Mouse (Mus musculus) neural tube, embryonic 13.5 days (tissue): ENCODE results near the gene Ank. TPM values are rescaled to one million over a fixed set of nuclear protein-coding genes. Genes with fewer than 3 reads are reported as not detected.

ENCODE experiments used
- ATAC-seq: fragments of 200-750 bp; cut with Nextera tagmentation; 2 replicates; pipeline ENCODE4 v1.8.0; 2017; ENCODE audit warnings: low read depth, mild to moderate bottlenecking, moderate TSS enrichment, moderate library complexity
- H3K27ac ChIP-seq: fragments of 300-500 bp; sonication (generic); replicated peaks from 2 replicates; pipeline ENCODE4 v1.5.1; 2015; ENCODE audit warnings: moderate library complexity, mild to moderate bottlenecking, inconsistent platforms
- H3K27me3 ChIP-seq: fragments of 300-500 bp; sonication (generic); 2 replicates; pipeline ENCODE4 v1.6.1; 2015; ENCODE audit warnings: mild to moderate bottlenecking, inconsistent platforms
- H3K36me3 ChIP-seq: fragments of 300-500 bp; sonication (generic); 2 replicates; pipeline ENCODE4 v1.6.1; 2015; ENCODE audit warnings: mild to moderate bottlenecking, inconsistent platforms
- H3K4me1 ChIP-seq: fragments of 300-500 bp; sonication (generic); replicated peaks from 2 replicates; pipeline ENCODE4 v1.6.1; 2015; ENCODE audit warnings: inconsistent platforms
- H3K4me2 ChIP-seq: fragments of 300-500 bp; sonication (generic); 2 replicates; pipeline ENCODE4 v1.6.1; 2015; ENCODE audit warnings: inconsistent platforms, mild to moderate bottlenecking, moderate library complexity
- H3K4me3 ChIP-seq: fragments of 300-500 bp; sonication (generic); 2 replicates; pipeline ENCODE4 v1.5.1; 2015; ENCODE audit warnings: mild to moderate bottlenecking, inconsistent platforms
- H3K9ac ChIP-seq: fragments of 300-500 bp; sonication (generic); 2 replicates; pipeline ENCODE4 v1.6.1; 2015; ENCODE audit warnings: moderate library complexity, mild to moderate bottlenecking, inconsistent platforms
- H3K9me3 ChIP-seq: fragments of 300-500 bp; sonication (generic); 2 replicates; pipeline ENCODE4 v1.6.1; 2016; ENCODE audit warnings: inconsistent platforms
- WGBS: fragments of 180-500 bp; shearing (Covaris S2); methylation state at CpG from one replicate; pipeline ENCODE4 v1.1.7; 2015; 5-methylcytosine and 5-hydroxymethylcytosine counted together
- polyA plus RNA-seq: library from polyadenylated mRNA; unstranded; fragments of >200 nt; fragmentation: Nextera tagmentation; extraction: Ambion mirVana; gene quantifications from 2 replicates; pipeline ENCODE4 v1.2.1, GENCODE M21; 2015

The Ank gene
- 14.4 and 15.3 TPM in 2 replicates for polyA plus RNA-seq

DNA sequence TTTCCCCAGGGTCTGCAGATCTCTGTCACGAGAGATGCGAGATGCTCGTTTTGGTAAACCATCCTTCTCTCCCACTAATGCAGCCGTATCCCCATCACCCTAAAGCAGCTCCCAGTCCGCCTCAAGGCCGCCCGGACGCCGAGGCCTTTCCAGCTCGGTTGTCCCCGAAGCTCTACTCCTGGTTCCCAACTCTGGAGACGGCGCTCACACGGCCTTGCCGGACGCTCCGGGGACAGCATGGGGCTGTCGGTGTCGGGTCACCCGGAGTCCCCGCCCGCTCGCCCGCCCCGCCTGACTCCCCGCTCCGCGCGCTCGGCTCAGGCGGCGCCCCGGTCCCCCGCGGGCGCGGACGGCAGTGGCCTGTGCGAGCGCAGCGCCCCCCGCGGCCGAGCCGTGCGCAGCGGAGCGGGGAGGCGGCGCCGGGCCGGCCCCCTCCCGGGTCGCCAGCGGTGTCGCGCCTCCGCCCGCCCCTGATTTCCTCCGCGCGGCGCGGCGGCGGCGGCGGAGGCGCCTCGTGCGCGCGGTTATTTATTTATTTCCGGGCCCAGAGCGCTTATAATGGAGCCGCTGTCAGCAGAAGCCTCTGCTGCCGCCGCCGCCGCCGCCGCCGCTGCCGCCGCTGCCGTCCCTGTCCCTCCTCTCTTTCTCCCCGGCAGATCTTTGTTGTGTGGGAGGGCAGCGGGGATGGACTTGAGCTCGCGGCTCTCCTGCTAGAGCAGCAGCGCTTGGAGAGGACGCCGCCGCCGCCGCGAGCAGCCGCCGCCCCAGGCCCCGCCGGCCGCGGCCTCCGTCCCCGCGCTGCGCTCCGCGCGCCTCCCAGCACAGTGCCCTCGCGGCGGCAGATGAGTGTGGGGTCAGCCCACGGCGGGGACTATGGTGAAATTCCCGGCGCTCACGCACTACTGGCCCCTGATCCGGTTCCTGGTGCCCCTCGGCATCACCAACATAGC is at the start of gene Ank:
Gene Ank, plus strand, starts transcription at position 547 of the 950 bp plus-strand sequence.
- no peaks in the 10 kb centered on the region for H3K36me3 ChIP-seq
- ATAC-seq: peak; percentile 89
- peak within 1 kb of the TSS; percentile 73 for H3K4me2 ChIP-seq
- peaks cover 39% of the 10 kb centered on the region for H3K4me1 ChIP-seq
- peak within 1 kb of the TSS; percentile 96 for H3K9ac ChIP-seq
- under 1% methylated on average over 99 of the region's 120 CpGs for WGBS
- peak within 1 kb of the TSS; percentile 85 for H3K4me3 ChIP-seq
- H3K27me3 ChIP-seq: no peaks in the 10 kb centered on the region
- peak within 1 kb of the TSS; percentile 98 for H3K27ac ChIP-seq
- no peaks in the 10 kb centered on the region for H3K9me3 ChIP-seq

DNA sequence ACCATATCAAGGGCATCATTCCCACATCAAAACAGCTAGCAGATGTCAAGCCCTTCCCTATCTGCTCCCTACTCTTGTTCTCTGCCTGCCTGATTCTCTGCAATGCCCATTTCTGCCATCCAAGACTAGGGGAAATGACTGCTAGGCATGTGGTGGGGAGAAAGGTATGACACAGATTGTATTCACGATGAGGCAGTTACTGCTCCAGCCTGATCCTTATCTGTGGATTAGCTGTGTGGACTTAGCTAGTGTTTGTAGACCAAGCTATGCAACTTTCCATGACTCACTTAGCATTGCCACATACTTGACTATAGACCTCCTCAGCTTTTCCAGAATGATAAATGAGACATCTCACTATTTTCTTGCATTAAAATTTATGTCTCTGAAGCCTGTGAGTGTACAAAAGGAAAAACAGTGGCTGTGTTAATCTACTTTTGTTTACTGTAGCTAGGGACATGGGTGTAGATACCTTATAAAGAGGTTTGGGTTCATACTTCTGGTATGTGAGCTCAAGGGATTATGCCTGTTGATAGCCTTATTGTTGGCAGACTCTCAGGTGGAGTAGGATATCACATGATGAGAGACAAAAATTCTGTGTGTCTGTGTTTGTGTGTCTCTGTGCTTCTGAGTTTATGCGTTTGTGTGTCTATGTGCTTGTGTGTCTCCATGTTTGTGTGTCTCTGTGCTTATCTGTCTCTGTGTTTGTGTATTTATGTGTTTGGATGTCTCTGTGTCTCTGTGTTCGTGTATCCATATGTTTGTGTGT is 47.7 kb upstream of the Ank start:
- Histone ChIP-seq H3K36me3 (no peaks in the 10 kb centered on the region), H3K27me3 (no peaks in the 10 kb centered on the region), H3K4me3 (no peak overlapping the region), H3K9me3 (no peaks in the 10 kb centered on the region), H3K27ac (no peak overlapping the region), H3K4me1 (no peaks in the 10 kb centered on the region), H3K9ac (no peak overlapping the region), H3K4me2 (no peak overlapping the region)
- ATAC-seq: no peak
- WGBS: 85% methylated on average over 3 of the region's 3 CpGs

DNA sequence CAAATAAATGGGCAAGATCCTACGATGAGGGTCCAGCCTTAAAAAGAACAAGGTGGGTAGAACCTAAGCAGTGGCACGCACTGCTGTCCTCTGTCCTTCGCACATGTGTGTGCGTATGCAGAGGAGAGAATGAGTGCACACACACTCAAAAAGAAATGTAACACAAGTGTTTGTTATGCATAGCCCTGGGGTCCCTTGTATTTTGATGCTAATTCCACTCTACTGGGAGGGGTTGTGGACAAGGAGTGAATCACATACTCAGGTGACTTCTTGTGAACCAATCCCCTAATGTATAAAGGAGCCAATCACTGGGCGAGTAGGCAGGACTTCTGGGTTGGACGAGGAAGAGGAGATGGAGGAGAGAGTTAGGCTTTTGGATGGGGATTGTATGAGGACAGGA is 44.9 kb upstream of the Ank start:
- no peak for ATAC-seq
- H3K9ac ChIP-seq: no peak overlapping the region
- H3K27ac ChIP-seq: no peak overlapping the region
- no peak overlapping the region for H3K4me3 ChIP-seq
- no peaks in the 10 kb centered on the region for H3K36me3 ChIP-seq
- no peak overlapping the region for H3K4me2 ChIP-seq
- WGBS: 85% methylated on average over 6 of the region's 6 CpGs
- no peaks in the 10 kb centered on the region for H3K4me1 ChIP-seq
- no peaks in the 10 kb centered on the region for H3K9me3 ChIP-seq
- H3K27me3 ChIP-seq: no peaks in the 10 kb centered on the region

DNA sequence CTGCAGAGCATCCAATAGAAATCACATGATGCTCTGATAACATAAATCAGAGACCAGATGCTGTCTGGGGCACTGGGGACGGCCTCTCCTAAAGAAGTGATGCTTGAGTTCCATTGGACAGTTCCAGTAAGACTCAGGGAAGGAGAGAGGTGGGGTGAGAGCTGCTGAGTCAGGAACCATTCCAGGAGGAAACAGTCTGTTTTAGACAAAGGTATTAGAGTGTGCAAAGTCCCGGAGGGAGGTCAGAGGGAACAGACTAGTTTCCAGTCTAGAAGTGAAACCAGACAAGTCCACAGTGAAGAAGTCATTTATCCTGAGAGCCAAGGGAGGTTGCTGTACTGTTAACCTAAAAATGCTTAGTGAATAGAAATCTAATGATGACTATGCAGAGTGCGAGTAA is 38.9 kb upstream of the Ank start:
- no peaks in the 10 kb centered on the region for H3K36me3 ChIP-seq
- H3K9me3 ChIP-seq: no peaks in the 10 kb centered on the region
- H3K9ac ChIP-seq: no peak overlapping the region
- H3K4me3 ChIP-seq: no peak overlapping the region
- WGBS: 79% methylated on average over 3 of the region's 3 CpGs
- H3K27me3 ChIP-seq: no peaks in the 10 kb centered on the region
- no peak overlapping the region for H3K4me2 ChIP-seq
- H3K27ac ChIP-seq: no peak overlapping the region
- ATAC-seq: no peak
- no peaks in the 10 kb centered on the region for H3K4me1 ChIP-seq

DNA sequence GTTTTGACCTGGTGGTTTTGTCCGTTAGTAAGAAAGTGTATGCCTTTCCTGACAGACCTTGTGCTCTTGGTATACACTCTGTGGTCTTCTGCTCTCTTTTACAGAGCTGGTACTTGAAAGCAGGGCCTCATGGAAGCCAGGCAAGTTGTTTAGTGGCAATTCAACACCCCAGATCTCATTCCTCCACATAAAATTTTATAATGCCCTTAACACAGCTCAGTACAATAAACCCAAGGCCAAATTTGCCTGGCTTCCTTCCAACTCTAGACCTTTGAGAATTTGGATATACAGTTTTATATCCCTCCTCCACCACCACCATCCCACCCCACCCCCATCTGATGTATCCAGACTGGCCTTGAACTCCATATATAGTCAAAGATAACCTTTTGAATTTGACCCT is 36.2 kb upstream of the Ank start:
- no peak for ATAC-seq
- Histone ChIP-seq H3K4me3 (no peak overlapping the region), H3K4me1 (no peaks in the 10 kb centered on the region), H3K36me3 (no peaks in the 10 kb centered on the region), H3K27ac (no peak overlapping the region), H3K9me3 (no peaks in the 10 kb centered on the region), H3K27me3 (no peaks in the 10 kb centered on the region), H3K4me2 (no peak overlapping the region), H3K9ac (no peak overlapping the region)
- WGBS: 90% methylated on average over 1 of the region's 1 CpGs

DNA sequence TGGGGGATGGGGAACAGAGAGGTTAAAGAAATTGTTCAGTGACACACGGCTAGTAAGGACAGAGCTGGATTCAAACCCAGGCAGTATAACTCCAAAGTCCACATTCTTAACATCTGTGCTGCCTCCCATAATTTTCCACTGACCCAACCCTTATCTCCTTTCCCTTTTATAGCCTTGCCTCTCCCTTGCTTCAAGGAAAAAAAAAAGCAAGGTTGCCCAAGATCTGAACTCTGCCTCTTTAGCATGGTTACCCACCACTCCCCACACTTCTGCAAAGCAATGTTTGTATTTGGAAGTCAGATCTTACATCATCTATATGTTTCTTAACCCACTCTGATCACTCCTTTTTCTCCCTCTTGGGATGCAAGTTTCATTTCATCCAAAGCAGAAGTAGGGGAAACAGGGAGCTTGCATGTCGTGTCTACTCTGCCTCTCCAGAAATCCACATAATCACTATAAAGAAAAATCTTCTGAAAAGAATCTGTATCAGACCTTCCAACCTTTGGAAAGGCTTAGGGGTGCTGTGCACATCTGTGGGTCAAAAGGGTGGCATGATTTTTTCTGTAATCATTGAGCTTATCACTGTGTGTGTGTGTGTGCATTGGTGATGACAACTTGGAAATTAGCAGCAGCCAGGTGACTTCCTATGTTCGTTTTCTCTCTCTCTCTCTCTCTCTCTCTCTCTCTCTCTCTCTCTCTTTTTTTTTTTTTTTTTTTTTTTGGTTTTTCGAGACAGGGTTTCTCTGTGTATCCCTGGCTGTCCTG is 33.4 kb upstream of the Ank start:
- no peak for ATAC-seq
- Histone ChIP-seq H3K4me1 (no peaks in the 10 kb centered on the region), H3K9me3 (no peaks in the 10 kb centered on the region), H3K36me3 (no peaks in the 10 kb centered on the region), H3K27ac (no peak overlapping the region), H3K27me3 (no peaks in the 10 kb centered on the region), H3K9ac (no peak overlapping the region), H3K4me3 (no peak overlapping the region), H3K4me2 (no peak overlapping the region)
- WGBS: 79% methylated on average over 4 of the region's 4 CpGs

DNA sequence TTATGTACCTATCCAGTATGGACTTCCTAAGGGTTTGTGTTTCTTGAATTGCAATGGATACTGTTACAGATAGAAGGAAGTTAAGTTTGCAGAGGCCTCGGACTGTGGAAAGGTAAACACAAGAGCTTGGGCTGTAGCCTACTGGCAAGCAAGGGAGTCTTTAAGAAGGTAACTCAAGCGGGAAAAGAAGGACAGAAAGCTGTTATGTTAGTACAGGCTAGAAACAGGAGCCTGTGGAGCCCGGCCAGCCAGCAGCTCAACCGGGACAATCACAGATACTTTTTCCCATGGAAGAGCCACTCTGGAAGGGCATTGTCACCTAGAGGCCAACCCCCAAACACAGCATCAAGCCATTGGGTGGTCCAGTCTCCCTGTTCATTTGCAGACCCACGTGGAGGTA is 31.1 kb upstream of the Ank start:
- ATAC-seq: no peak
- H3K4me2 ChIP-seq: no peak overlapping the region
- no peak overlapping the region for H3K9ac ChIP-seq
- H3K27me3 ChIP-seq: no peaks in the 10 kb centered on the region
- no peak overlapping the region for H3K4me3 ChIP-seq
- no peaks in the 10 kb centered on the region for H3K9me3 ChIP-seq
- no peak overlapping the region for H3K27ac ChIP-seq
- 92% methylated on average over 5 of the region's 5 CpGs for WGBS
- H3K36me3 ChIP-seq: no peaks in the 10 kb centered on the region
- no peaks in the 10 kb centered on the region for H3K4me1 ChIP-seq

DNA sequence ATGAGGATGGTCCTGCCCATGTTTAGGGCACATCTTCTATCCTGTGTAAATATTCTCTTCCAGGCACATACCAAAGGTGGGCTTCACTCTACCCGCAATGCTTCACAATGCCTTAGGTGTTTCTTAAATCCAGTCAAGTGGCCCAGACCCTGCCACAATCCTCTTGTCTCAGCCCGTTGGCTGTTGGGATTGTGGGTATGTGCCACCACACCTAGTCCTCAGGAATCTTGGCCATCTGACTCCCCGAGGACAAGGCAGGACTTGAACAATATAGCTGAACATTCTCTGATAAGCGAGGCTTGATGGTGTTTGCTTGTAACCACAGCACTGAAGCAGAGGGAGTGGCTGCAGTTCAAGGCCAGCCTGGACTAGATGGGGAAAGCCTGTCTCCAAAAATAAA is 30.3 kb upstream of the Ank start:
- no peak overlapping the region for H3K9ac ChIP-seq
- no peaks in the 10 kb centered on the region for H3K9me3 ChIP-seq
- H3K4me1 ChIP-seq: no peaks in the 10 kb centered on the region
- H3K4me3 ChIP-seq: no peak overlapping the region
- no peak overlapping the region for H3K27ac ChIP-seq
- 92% methylated on average over 4 of the region's 4 CpGs for WGBS
- H3K27me3 ChIP-seq: no peaks in the 10 kb centered on the region
- H3K36me3 ChIP-seq: no peaks in the 10 kb centered on the region
- no peak overlapping the region for H3K4me2 ChIP-seq
- ATAC-seq: no peak

DNA sequence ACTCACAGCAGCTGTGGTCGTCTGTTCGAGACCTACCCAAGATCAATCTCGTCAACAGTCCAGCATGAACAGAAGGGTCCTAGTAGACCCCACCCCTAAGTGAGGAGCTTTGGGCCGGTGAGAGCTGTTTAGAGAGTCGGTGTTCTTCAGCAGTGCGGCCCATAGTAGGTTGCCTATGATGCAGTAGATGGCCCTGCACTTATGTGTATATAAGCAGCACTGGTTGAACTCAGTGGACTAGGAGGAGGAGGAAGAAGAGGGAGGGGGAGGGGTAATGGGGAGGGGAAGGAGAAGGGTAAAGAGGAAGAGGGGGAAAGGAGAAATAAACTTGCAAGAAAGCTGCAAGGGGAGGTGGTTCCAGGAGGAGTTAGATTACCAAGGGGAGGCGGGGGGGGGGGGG is 25.4 kb upstream of the Ank start:
- H3K4me2 ChIP-seq: no peak overlapping the region
- H3K36me3 ChIP-seq: no peaks in the 10 kb centered on the region
- H3K27ac ChIP-seq: no peak overlapping the region
- ATAC-seq: no peak
- no peak overlapping the region for H3K4me3 ChIP-seq
- no peaks in the 10 kb centered on the region for H3K27me3 ChIP-seq
- no peaks in the 10 kb centered on the region for H3K9me3 ChIP-seq
- WGBS: 89% methylated on average over 7 of the region's 7 CpGs
- no peak overlapping the region for H3K9ac ChIP-seq
- 0 out of 2 replicates have a peak, but pooled peaks cover 6% of the 10 kb centered on the region for H3K4me1 ChIP-seq

DNA sequence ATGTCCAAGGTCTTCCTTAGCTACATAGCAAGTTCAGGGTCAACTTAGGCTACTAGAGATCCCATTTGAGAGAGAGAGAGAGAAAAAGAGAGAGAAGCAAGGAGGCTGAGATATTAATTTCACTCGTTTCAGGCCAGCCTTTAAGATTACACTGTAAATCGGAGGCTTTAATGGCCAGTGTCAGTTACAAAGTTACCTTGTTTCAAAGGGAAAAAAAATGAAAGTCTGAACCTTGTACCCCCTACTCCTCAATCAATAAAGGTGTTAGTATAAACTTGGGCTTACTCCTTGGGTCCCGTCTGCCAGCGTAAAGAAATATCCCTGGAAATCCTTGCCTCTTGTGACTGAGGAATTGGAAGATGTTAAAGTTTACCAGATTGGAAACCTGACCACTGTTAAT is 24.9 kb upstream of the Ank start:
- WGBS: 66% methylated on average over 4 of the region's 4 CpGs
- Histone ChIP-seq H3K9me3 (no peaks in the 10 kb centered on the region), H3K4me1 (0 out of 2 replicates have a peak, but pooled peaks cover 6% of the 10 kb centered on the region), H3K4me2 (no peak overlapping the region), H3K9ac (no peak overlapping the region), H3K27me3 (no peaks in the 10 kb centered on the region), H3K36me3 (no peaks in the 10 kb centered on the region), H3K27ac (no peak overlapping the region), H3K4me3 (no peak overlapping the region)
- 0 out of 2 replicates have a peak, but pooled peaks have one; percentile 26 for ATAC-seq

DNA sequence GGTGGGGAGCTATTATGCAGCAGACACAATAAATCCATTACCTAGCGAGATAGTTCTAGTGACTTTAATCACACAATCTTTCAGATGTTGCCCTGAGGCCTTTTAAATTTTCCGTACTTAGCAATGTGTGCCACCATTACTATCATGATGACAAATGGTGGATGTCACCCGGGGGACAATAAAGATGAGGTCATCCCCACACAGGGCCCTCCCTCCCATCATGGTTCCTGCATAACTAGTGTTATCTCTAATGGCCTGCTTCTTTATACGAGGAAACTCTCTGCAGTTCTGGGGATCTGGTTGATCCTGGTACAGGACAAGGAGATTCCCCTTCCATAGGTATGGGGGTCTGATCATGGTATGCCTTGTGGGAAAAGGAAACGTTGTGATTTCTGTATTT is 24.5 kb upstream of the Ank start:
- Histone ChIP-seq H3K27ac (no peak overlapping the region), H3K27me3 (no peaks in the 10 kb centered on the region), H3K9me3 (no peaks in the 10 kb centered on the region), H3K4me2 (no peak overlapping the region), H3K4me1 (0 out of 2 replicates have a peak, but pooled peaks cover 6% of the 10 kb centered on the region), H3K36me3 (no peaks in the 10 kb centered on the region), H3K9ac (no peak overlapping the region), H3K4me3 (no peak overlapping the region)
- 33% methylated on average over 5 of the region's 5 CpGs for WGBS
- ATAC-seq: peak; percentile 84
